ENCODE assay signal across 27 mouse cellular contexts in the genomic region with DNA sequence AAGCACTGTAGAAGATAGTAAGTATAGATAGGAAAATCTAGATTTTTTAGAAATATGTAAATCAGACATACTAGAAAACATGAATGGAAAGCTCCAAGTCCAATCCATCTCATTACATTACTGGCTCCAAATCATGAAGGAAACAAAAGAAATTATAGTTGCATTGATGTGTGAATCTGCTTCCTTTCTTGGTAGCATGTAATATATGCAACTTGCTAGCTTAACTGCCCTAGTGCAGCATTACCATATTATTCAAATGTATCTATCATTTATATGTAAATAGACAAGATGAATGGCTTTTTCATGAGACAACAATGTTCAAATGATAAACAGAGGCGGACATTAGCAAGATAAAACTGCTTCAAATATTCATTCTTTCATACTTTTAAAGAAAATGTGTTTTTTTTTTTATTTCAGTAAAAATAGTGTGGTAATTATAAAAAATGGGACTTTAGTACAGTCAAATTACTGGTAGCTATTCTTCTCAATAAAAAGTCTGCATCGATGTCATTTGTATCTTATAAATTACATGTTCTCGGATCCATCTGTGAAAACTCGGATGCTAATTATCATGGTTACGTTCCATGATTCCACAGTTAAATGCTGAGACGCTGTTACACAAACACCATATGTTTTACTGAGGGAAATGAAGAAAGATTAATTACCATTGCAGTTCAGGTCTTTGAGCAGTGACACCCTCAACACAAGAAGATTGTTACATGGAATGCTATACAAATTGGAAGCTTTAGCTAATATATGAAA.
DNase-seq lines count a peak whose midpoint lies in the region; ATAC-seq and TF ChIP-seq lines count a peak whose summit lies in the region.
"Had no signal": no experiment of that assay in that cellular context is flagged by ENCODE, and none has a peak within 500 bp of the region (broad histone marks: within the 10 kb centered on the region; RNA-seq: fewer than 3 reads in every experiment).

No protein-coding gene starts in this region.

- H3K4me3 ChIP-seq in layer of hippocampus, adult 2 months: no peak overlapping the region
- no peak overlapping the region for H3K4me3 ChIP-seq in hindbrain, embryonic 14.5 days (replicated peaks; ENCODE audit: low read length)
- H3K4me3 ChIP-seq: embryonic facial prominence, embryonic 13.5 days; erythroblast, embryonic 14.5 days; heart, embryonic 13.5 days; limb, embryonic 13.5 days; liver, embryonic 12.5 days had no signal

- WGBS in hindbrain, embryonic 14.5 days: 33% methylated on average over 6 of the region's 6 CpGs

- peak in 1 of 2 experiments; percentile 28 for DNase-seq in layer of hippocampus, adult 2 months (ENCODE audit: low spot score in 2 of 2)
- DNase-seq in layer of hippocampus, postnatal 25 days (ENCODE audit: extremely low spot score in 1 of 2, low spot score in 1 of 2): no peak
- peak; percentile 55 for DNase-seq in brain, adult 2 months (ENCODE audit: low read depth, low spot score)
- peak; percentile 60 for DNase-seq in brain, embryonic 18.5 days (ENCODE audit: low read depth, low spot score)
- no peak for DNase-seq in hindbrain, embryonic 14.5 days (ENCODE audit: low spot score)
- DNase-seq in gastrocnemius, postnatal 4 days (ENCODE audit: low spot score in 2 of 2): no peak
- DNase-seq in left cerebral cortex, adult 8-10 months (ENCODE audit: low spot score in 2 of 2): no peak
- DNase-seq: B cell, adult 2 months; cerebellum, adult 2 months; cerebellum, postnatal 36 days; embryo, embryonic 11 days; gastrocnemius, postnatal 10 days; heart, adult 18-20 months; heart, postnatal 14 days; kidney, postnatal 25 days; lung, adult 18-20 months; lung, postnatal 14 days; thymus, adult 2 months had no signal

- no peaks in the 10 kb centered on the region for H3K27me3 ChIP-seq in hindbrain, embryonic 14.5 days (ENCODE audit: control insufficient read depth, insufficient read depth, low read length)
- H3K27me3 ChIP-seq: CH12.LX; embryonic facial prominence, embryonic 13.5 days; heart, embryonic 13.5 days; limb, embryonic 13.5 days; liver, embryonic 12.5 days; Patski had no signal

- H3K27ac ChIP-seq in layer of hippocampus, adult 2 months: peak overlapping the region; percentile 68
- 0 out of 2 replicates have a peak overlapping the region, but pooled peaks have one; percentile 2 for H3K27ac ChIP-seq in hindbrain, embryonic 14.5 days
- H3K27ac ChIP-seq: embryonic facial prominence, embryonic 13.5 days; heart, embryonic 13.5 days; limb, embryonic 13.5 days; liver, embryonic 12.5 days had no signal

- H3K36me3 ChIP-seq in hindbrain, embryonic 14.5 days (replicated peaks; ENCODE audit: control insufficient read depth, insufficient read depth): no peaks in the 10 kb centered on the region
- H3K36me3 ChIP-seq: embryonic facial prominence, embryonic 13.5 days; G1E; heart, embryonic 13.5 days; limb, embryonic 13.5 days; liver, embryonic 12.5 days had no signal

- no peak overlapping the region for H3K9ac ChIP-seq in hindbrain, embryonic 14.5 days
- H3K9ac ChIP-seq: embryonic facial prominence, embryonic 13.5 days; heart, embryonic 13.5 days; limb, embryonic 13.5 days; liver, embryonic 12.5 days had no signal

- H3K4me1 ChIP-seq in hindbrain, embryonic 14.5 days (replicated peaks; ENCODE audit: control insufficient read depth, insufficient read depth, low read length): peaks cover 10% of the 10 kb centered on the region; the same call in 1 of the 2 replicates
- H3K4me1 ChIP-seq: embryonic facial prominence, embryonic 13.5 days; limb, embryonic 13.5 days; liver, embryonic 12.5 days had no signal

- TF ChIP-seq CTCF in layer of hippocampus, adult 2 months (conservative IDR thresholded peaks at IDR 0.05): no peak

- peak; percentile 35; the same call in 1 of the 2 replicates for ATAC-seq in hindbrain, embryonic 14.5 days (ENCODE audit: low FRiP score)
- ATAC-seq: intestine, postnatal 0 days; liver, embryonic 12.5 days; Patski had no signal

- no peaks in the 10 kb centered on the region for H3K9me3 ChIP-seq in hindbrain, embryonic 14.5 days (ENCODE audit: control insufficient read depth, low read length)
- H3K9me3 ChIP-seq: embryonic facial prominence, embryonic 13.5 days; G1E; heart, embryonic 13.5 days; limb, embryonic 13.5 days; liver, embryonic 12.5 days had no signal

- no peak overlapping the region for H3K4me2 ChIP-seq in hindbrain, embryonic 14.5 days (replicated peaks)
- H3K4me2 ChIP-seq: embryonic facial prominence, embryonic 13.5 days; heart, embryonic 13.5 days; limb, embryonic 13.5 days; liver, embryonic 12.5 days had no signal

Comparison
In these comparisons a context has a peak if more than half of its experiments do, and no peak if none do; other contexts are left out.
1. DNase-seq: peak in brain, adult 2 months (single experiment) and brain, embryonic 18.5 days (single experiment); none in layer of hippocampus, postnatal 25 days (0 of 2), hindbrain, embryonic 14.5 days (single experiment), gastrocnemius, postnatal 4 days (0 of 2) and left cerebral cortex, adult 8-10 months (0 of 2).